11 mouse cellular contexts compared by ENCODE assay signal in genomic region chr13:6535287-6535932, GRCm38 (mm10). TPM values are rescaled to one million over a fixed set of nuclear protein-coding genes. Genes with fewer than 3 reads are reported as not detected.
A peak's percentile ranks its signal among the peaks of the same experiment; 100 is the strongest.
DNase-seq lines count a peak whose midpoint lies in the region; ATAC-seq and TF ChIP-seq lines count a peak whose summit lies in the region.
"Had no signal": no experiment of that assay in that cellular context is flagged by ENCODE, and none has a peak within 500 bp of the region (broad histone marks: within the 10 kb centered on the region; RNA-seq: fewer than 3 reads in every experiment).

No protein-coding gene starts in this region.

- TF ChIP-seq CTCF in heart, adult 2 months (IDR thresholded peaks at IDR 0.05) = peak; percentile 65
- TF ChIP-seq CTCF in brain, embryonic 14.5 days (IDR thresholded peaks at IDR 0.05; ENCODE audit: borderline replicate concordance, extremely low read depth, insufficient read depth, insufficient read length) = no peak

- no peak for DNase-seq in heart, adult 2 months
- no peak for DNase-seq in heart, postnatal 36 days
- no peak for DNase-seq in lung, adult 18-20 months
- DNase-seq in brain, embryonic 14.5 days (ENCODE audit: low read depth) = peak; percentile 83
- no peak for DNase-seq in adrenal gland, postnatal 4 days (ENCODE audit: low spot score in 2 of 2)
- no peak for DNase-seq in liver
- DNase-seq: adrenal gland, postnatal 25 days; kidney, adult 18-20 months had no signal

- no peaks in the 10 kb centered on the region for H3K36me3 ChIP-seq in heart, adult 2 months (ENCODE audit: control insufficient read depth, insufficient read depth, low read length)
- no peaks in the 10 kb centered on the region for H3K36me3 ChIP-seq in lung, embryonic 16.5 days (ENCODE audit: control insufficient read depth, insufficient read depth, low read length)
- no peaks in the 10 kb centered on the region for H3K36me3 ChIP-seq in midbrain, embryonic 15.5 days (replicated peaks)
- H3K36me3 ChIP-seq: limb, embryonic 15.5 days had no signal

- peak; percentile 61 for ATAC-seq in lung, embryonic 16.5 days (ENCODE audit: low read depth)
- peak; percentile 70; the same call in 1 of the 2 replicates for ATAC-seq in midbrain, embryonic 15.5 days (replicated peaks)

- H3K79me2 ChIP-seq in heart, adult 2 months (replicated peaks; ENCODE audit: control insufficient read depth, insufficient read depth, low read length) = no peaks in the 10 kb centered on the region

- no peak for TF ChIP-seq EP300 in heart, adult 2 months (IDR thresholded peaks at IDR 0.05; ENCODE audit: insufficient read depth, low read depth, low read length)

- no peak overlapping the region for H3K4me2 ChIP-seq in lung, embryonic 16.5 days (ENCODE audit: low read depth, low read length)
- H3K4me2 ChIP-seq in midbrain, embryonic 15.5 days = 0 out of 2 replicates have a peak overlapping the region, but pooled peaks have one; percentile 24
- H3K4me2 ChIP-seq: limb, embryonic 15.5 days had no signal

- TF ChIP-seq POLR2A in heart, adult 2 months (IDR thresholded peaks at IDR 0.05; ENCODE audit: insufficient read depth, low read depth, low read length) = no peak
- TF ChIP-seq POLR2A in brain, embryonic 14.5 days (IDR thresholded peaks at IDR 0.05; ENCODE audit: borderline replicate concordance, extremely low read depth, insufficient read depth, insufficient read length, poor library complexity, severe bottlenecking) = no peak

- H3K9ac ChIP-seq in heart, adult 2 months (ENCODE audit: low read depth, low read length) = no peak overlapping the region
- no peak overlapping the region for H3K9ac ChIP-seq in lung, embryonic 16.5 days (ENCODE audit: low read length)
- peak overlapping the region; percentile 4; the same call in 1 of the 2 replicates for H3K9ac ChIP-seq in midbrain, embryonic 15.5 days
- H3K9ac ChIP-seq: limb, embryonic 15.5 days had no signal

- no peaks in the 10 kb centered on the region; the same call in 1 of the 2 replicates for H3K4me1 ChIP-seq in heart, adult 2 months (ENCODE audit: control insufficient read depth, insufficient read depth, low read length)
- H3K4me1 ChIP-seq in lung, embryonic 16.5 days (replicated peaks; ENCODE audit: control insufficient read depth, insufficient read depth, low read length) = peaks cover 9% of the 10 kb centered on the region; the same call in 1 of the 2 replicates
- 0 out of 2 replicates have a peak, but pooled peaks cover 5% of the 10 kb centered on the region for H3K4me1 ChIP-seq in midbrain, embryonic 15.5 days
- H3K4me1 ChIP-seq: limb, embryonic 15.5 days had no signal

- WGBS in heart, adult 2 months = 53% methylated on average over 6 of the region's 6 CpGs
- WGBS in lung, embryonic 16.5 days = 17% methylated on average over 6 of the region's 6 CpGs
- 34% methylated on average over 6 of the region's 6 CpGs for WGBS in midbrain, embryonic 15.5 days

- H3K4me3 ChIP-seq in heart, adult 2 months = no peak overlapping the region
- no peak overlapping the region for H3K4me3 ChIP-seq in lung, embryonic 16.5 days (ENCODE audit: low read length)
- H3K4me3 ChIP-seq in midbrain, embryonic 15.5 days = no peak overlapping the region
- H3K4me3 ChIP-seq: limb, embryonic 15.5 days had no signal

- intact Hi-C loops in heart, adult 2 months (cut with DNase I) = no loop called here
- intact Hi-C loops in heart, postnatal 36 days (cut with DNase I) = no loop called here

- H3K27me3 ChIP-seq in heart, adult 2 months (ENCODE audit: control insufficient read depth, insufficient read depth, low read length) = no peaks in the 10 kb centered on the region
- H3K27me3 ChIP-seq in lung, embryonic 16.5 days (ENCODE audit: control insufficient read depth, insufficient read depth, low read depth, low read length) = no peaks in the 10 kb centered on the region
- H3K27me3 ChIP-seq in midbrain, embryonic 15.5 days (replicated peaks) = no peaks in the 10 kb centered on the region
- H3K27me3 ChIP-seq: limb, embryonic 15.5 days had no signal

- no peaks in the 10 kb centered on the region for H3K9me3 ChIP-seq in lung, embryonic 16.5 days (ENCODE audit: control insufficient read depth, low read length)
- H3K9me3 ChIP-seq in midbrain, embryonic 15.5 days = no peaks in the 10 kb centered on the region
- H3K9me3 ChIP-seq: limb, embryonic 15.5 days had no signal

- no peak overlapping the region for H3K27ac ChIP-seq in heart, adult 2 months
- no peak overlapping the region for H3K27ac ChIP-seq in lung, embryonic 16.5 days (ENCODE audit: low read length)
- no peak overlapping the region for H3K27ac ChIP-seq in midbrain, embryonic 15.5 days
- H3K27ac ChIP-seq: limb, embryonic 15.5 days had no signal

RNA-seq across cellular contexts. Expression of gene Pitrm1, which starts 12.5 kb away (rescaled TPM):
- total RNA-seq in heart, adult 2 months (2021) = 10 to 100 TPM; 50.5 to 59.6 TPM
- 28.4 and 56.6 TPM in 2 replicates for polyA plus RNA-seq in heart, adult 2 months (2012; rRNA removed)
- 10 to 100 TPM; 55.1 to 55.4 TPM for total RNA-seq in heart, postnatal 36 days (2021)
- 65.8 and 78.0 TPM in 2 replicates for polyA plus RNA-seq in lung, embryonic 16.5 days (2015; fragmentation: Nextera tagmentation; extraction: Ambion mirVana)
- 60.1 and 70.0 TPM in 2 replicates for polyA plus RNA-seq in brain, embryonic 14.5 days (2012; rRNA removed)
- polyA plus RNA-seq in midbrain, embryonic 15.5 days (2015; fragmentation: Nextera tagmentation; extraction: Ambion mirVana) = 44.9 and 49.9 TPM in 2 replicates
- total RNA-seq in adrenal gland, postnatal 4 days (2021) = 100 to 1,000 TPM; 147 to 158 TPM
